Mouse (Mus musculus) lung, adult 2 months (tissue): ENCODE results near the gene Afdn. TPM values are rescaled to one million over a fixed set of nuclear protein-coding genes. Genes with fewer than 3 reads are reported as not detected.
A peak's percentile ranks its signal among the peaks of the same experiment; 100 is the strongest.

Source experiments
- DNase-seq: peaks from one replicate; pipeline ENCODE4 v3.0.0; 2022
- H3K4me1 ChIP-seq: fragments of 200-500 bp; 2 replicates; pipeline ENCODE4 v1.6.1; 2011; ENCODE audit warnings: low read length; ENCODE audit not compliant: control insufficient read depth, insufficient read depth
- H3K4me3 ChIP-seq: fragments of 200-500 bp; replicated peaks from 2 replicates; pipeline ENCODE3; 2011; ENCODE audit warnings: low read depth, mild to moderate bottlenecking, control low read depth, low read length; ENCODE audit errors: extremely low read depth
- CTCF ChIP-seq: fragments of 200-500 bp; IDR thresholded peaks from 2 replicates; pipeline ENCODE4 v1.5.1; 2011; ENCODE audit warnings: mild to moderate bottlenecking, low read length, control low read depth; ENCODE audit not compliant: insufficient read depth
- POLR2A ChIP-seq: fragments of 200-500 bp; IDR thresholded peaks from 2 replicates; pipeline ENCODE4 v1.6.1; 2011; ENCODE audit warnings: low read depth, mild to moderate bottlenecking, control low read depth, low read length, borderline replicate concordance; ENCODE audit errors: extremely low read depth
- WGBS: fragments of 180-500 bp; shearing (Covaris S2); methylation state at CpG from one replicate; pipeline ENCODE4 v1.1.7; 2018; 5-methylcytosine and 5-hydroxymethylcytosine counted together
- polyA plus RNA-seq: library from polyadenylated mRNA; depleted of rRNA; stranded (reverse); fragments of >200 nt; gene quantifications from 2 replicates; pipeline ENCODE4 v1.2.3, GENCODE M21; 2012

The Afdn gene
- polyA plus RNA-seq, 1 experiment: 78.2 TPM

- TF ChIP-seq POLR2A (no peak), CTCF (no peak)
- peaks cover 2% of the 10 kb centered on the region; the same call in 1 of the 2 replicates for H3K4me1 ChIP-seq
- DNase-seq: no peak
- 41% methylated on average over 2 of the region's 2 CpGs for WGBS
- H3K4me3 ChIP-seq: no peak overlapping the region
Observed at GRCm38 (mm10) chr17:13721372-13721771, 39.0 kb upstream of the Afdn start.

GRCm38 (mm10) chr17:13722434-13722833 lies 37.9 kb upstream of the Afdn start:
- Histone ChIP-seq H3K4me1 (peaks cover 2% of the 10 kb centered on the region; the same call in 1 of the 2 replicates), H3K4me3 (no peak overlapping the region)
- no peak for DNase-seq
- 86% methylated on average over 2 of the region's 2 CpGs for WGBS
- no peak for TF ChIP-seq CTCF
- no peak for TF ChIP-seq POLR2A

- Histone ChIP-seq H3K4me1 (peaks cover 2% of the 10 kb centered on the region; the same call in 1 of the 2 replicates), H3K4me3 (no peak overlapping the region)
- TF ChIP-seq CTCF (no peak), POLR2A (no peak)
- no peak for DNase-seq
- 47% methylated on average over 4 of the region's 4 CpGs for WGBS
Observed at GRCm38 (mm10) chr17:13725004-13725550, 35.3 kb upstream of the Afdn start.

GRCm38 (mm10) chr17:13726832-13727355 lies 33.4 kb upstream of the Afdn start:
- WGBS: 90% methylated on average over 8 of the region's 8 CpGs
- no peak for TF ChIP-seq CTCF
- TF ChIP-seq POLR2A: no peak
- H3K4me3 ChIP-seq: no peak overlapping the region
- DNase-seq: no peak
- 0 out of 2 replicates have a peak, but pooled peaks cover 3% of the 10 kb centered on the region for H3K4me1 ChIP-seq

GRCm38 (mm10) chr17:13730980-13731726 lies 29.2 kb upstream of the Afdn start:
- Histone ChIP-seq H3K4me1 (0 out of 2 replicates have a peak, but pooled peaks cover 5% of the 10 kb centered on the region), H3K4me3 (no peak overlapping the region)
- no peak for DNase-seq
- WGBS: 85% methylated on average over 6 of the region's 6 CpGs
- no peak for TF ChIP-seq CTCF
- TF ChIP-seq POLR2A: no peak

- TF ChIP-seq CTCF (no peak), POLR2A (no peak)
- no peak for DNase-seq
- H3K4me1 ChIP-seq: 0 out of 2 replicates have a peak, but pooled peaks cover 5% of the 10 kb centered on the region
- WGBS: 54% methylated on average over 4 of the region's 4 CpGs
- H3K4me3 ChIP-seq: no peak overlapping the region
Observed at GRCm38 (mm10) chr17:13731727-13732112, 28.6 kb upstream of the Afdn start.

- 55% methylated on average over 8 of the region's 8 CpGs for WGBS
- Histone ChIP-seq H3K4me3 (no peak overlapping the region), H3K4me1 (peaks cover 5% of the 10 kb centered on the region; the same call in 1 of the 2 replicates)
- DNase-seq: no peak
- TF ChIP-seq POLR2A (no peak), CTCF (no peak)
Observed at GRCm38 (mm10) chr17:13732685-13733084, 27.7 kb upstream of the Afdn start.

- Histone ChIP-seq H3K4me1 (peaks cover 7% of the 10 kb centered on the region; the same call in 1 of the 2 replicates), H3K4me3 (no peak overlapping the region)
- DNase-seq: peak; percentile 33
- 70% methylated on average over 5 of the region's 5 CpGs for WGBS
- TF ChIP-seq POLR2A (no peak), CTCF (no peak)
Observed at GRCm38 (mm10) chr17:13733971-13734370, 26.4 kb upstream of the Afdn start.

- Histone ChIP-seq H3K4me1 (peaks cover 7% of the 10 kb centered on the region; the same call in 1 of the 2 replicates), H3K4me3 (no peak overlapping the region)
- no peak for TF ChIP-seq POLR2A
- TF ChIP-seq CTCF: no peak
- WGBS: 74% methylated on average over 5 of the region's 5 CpGs
- peak; percentile 39 for DNase-seq
Observed at GRCm38 (mm10) chr17:13735057-13735456, 25.3 kb upstream of the Afdn start.
